20 mouse cellular contexts compared by ENCODE assay signal in the genomic region with DNA sequence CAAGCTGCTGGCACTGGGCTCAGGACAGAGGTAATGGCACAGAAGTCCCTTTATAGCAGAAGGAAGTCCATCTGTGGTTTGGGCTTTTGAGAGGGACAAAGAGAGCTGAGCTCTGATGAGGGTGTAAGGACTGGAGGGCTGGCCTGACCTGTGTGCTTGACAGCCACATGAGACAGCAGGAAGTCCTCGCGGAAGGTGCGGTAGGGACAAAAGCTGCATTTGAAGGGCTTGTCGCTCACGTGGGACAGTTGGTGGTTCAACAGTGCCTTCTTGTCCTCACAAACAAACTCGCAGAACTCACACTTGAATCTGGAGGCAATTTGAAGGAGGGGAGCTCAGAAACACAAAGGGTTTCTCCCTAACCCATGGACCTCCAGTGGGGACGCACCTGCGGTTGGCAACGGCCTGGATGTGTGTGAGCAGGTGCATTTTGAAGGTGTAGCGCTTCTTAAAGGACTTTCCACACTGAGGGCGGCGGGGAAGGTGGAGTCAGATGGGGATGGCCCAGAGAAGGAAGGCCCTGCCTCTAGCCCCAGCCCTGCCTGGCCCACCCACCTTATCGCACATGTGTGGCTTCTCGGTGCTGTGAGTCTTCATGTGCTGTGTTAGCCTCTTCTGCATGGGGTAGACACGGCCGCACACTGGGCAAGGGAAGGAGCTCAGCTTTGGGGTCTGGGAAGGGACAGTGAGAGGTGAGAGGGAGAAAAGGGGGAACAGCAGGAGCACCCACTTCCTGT. TPM values are rescaled to one million over a fixed set of nuclear protein-coding genes. Genes with fewer than 3 reads are reported as not detected.
DNase-seq lines count a peak whose midpoint lies in the region; ATAC-seq lines count a peak whose summit lies in the region.
"Had no signal": no experiment of that assay in that cellular context is flagged by ENCODE, and none has a peak within 500 bp of the region (broad histone marks: within the 10 kb centered on the region; RNA-seq: fewer than 3 reads in every experiment).

No protein-coding gene starts in this region.

- no peak for DNase-seq in heart, postnatal 14 days
- peak; percentile 53 for DNase-seq in CD4-positive helper T cell, adult 2 months (ENCODE audit: low read depth, low spot score)
- DNase-seq in T-cell, adult 2 months (ENCODE audit: low spot score) = peak; percentile 72
- peak; percentile 69 for DNase-seq in naive thymus-derived CD4-positive, alpha-beta T cell, adult 2 months (ENCODE audit: low read depth)
- DNase-seq in lung, postnatal 10 days = no peak
- DNase-seq in urinary bladder, adult 2 months (ENCODE audit: low spot score) = no peak
- no peak for DNase-seq in testis, postnatal 10 days (ENCODE audit: low spot score)
- DNase-seq: adrenal gland, postnatal 14 days; cerebellum, adult 11 months; kidney, adult 11 months; kidney, postnatal 10 days had no signal

- peak overlapping the region; percentile 27; the same call in 1 of the 2 replicates for H3K27ac ChIP-seq in heart, embryonic 15.5 days
- H3K27ac ChIP-seq: embryonic facial prominence, embryonic 15.5 days; gastrocnemius, adult 2 months; heart, embryonic 13.5 days; limb, embryonic 15.5 days; lung, embryonic 15.5 days; macrophage; midbrain, embryonic 13.5 days had no signal

- H3K9ac ChIP-seq in heart, embryonic 15.5 days = no peak overlapping the region
- H3K9ac ChIP-seq: embryonic facial prominence, embryonic 15.5 days; heart, embryonic 13.5 days; limb, embryonic 15.5 days; lung, embryonic 15.5 days; midbrain, embryonic 13.5 days had no signal

- WGBS in heart, embryonic 15.5 days = 87% methylated on average over 16 of the region's 16 CpGs

- H3K9me3 ChIP-seq in heart, embryonic 15.5 days (replicated peaks) = no peaks in the 10 kb centered on the region
- H3K9me3 ChIP-seq: embryonic facial prominence, embryonic 15.5 days; heart, embryonic 13.5 days; limb, embryonic 15.5 days; lung, embryonic 15.5 days; midbrain, embryonic 13.5 days had no signal

- intact Hi-C loops in heart, postnatal 14 days (cut with DNase I) = no loop called here

- ATAC-seq in heart, embryonic 15.5 days (replicated peaks; ENCODE audit: insufficient number of reproducible peaks, insufficient read depth, low FRiP score, low read depth) = no peak
- ATAC-seq: hindbrain, embryonic 16.5 days; midbrain, embryonic 13.5 days had no signal

- H3K4me2 ChIP-seq in heart, embryonic 15.5 days = no peak overlapping the region
- H3K4me2 ChIP-seq: embryonic facial prominence, embryonic 15.5 days; heart, embryonic 13.5 days; limb, embryonic 15.5 days; lung, embryonic 15.5 days; midbrain, embryonic 13.5 days had no signal

- peaks cover 93% of the 10 kb centered on the region for H3K36me3 ChIP-seq in heart, embryonic 15.5 days

- H3K4me3 ChIP-seq in heart, embryonic 15.5 days = no peak overlapping the region
- H3K4me3 ChIP-seq: embryonic facial prominence, embryonic 15.5 days; gastrocnemius, adult 2 months; heart, embryonic 13.5 days; limb, embryonic 15.5 days; lung, embryonic 15.5 days; midbrain, embryonic 13.5 days had no signal

- no peaks in the 10 kb centered on the region for H3K4me1 ChIP-seq in heart, embryonic 15.5 days (replicated peaks)
- H3K4me1 ChIP-seq: embryonic facial prominence, embryonic 15.5 days; heart, embryonic 13.5 days; limb, embryonic 15.5 days; lung, embryonic 15.5 days; midbrain, embryonic 13.5 days had no signal

- H3K27me3 ChIP-seq in heart, embryonic 15.5 days = no peaks in the 10 kb centered on the region
- H3K27me3 ChIP-seq: embryonic facial prominence, embryonic 15.5 days; heart, embryonic 13.5 days; limb, embryonic 15.5 days; lung, embryonic 15.5 days; midbrain, embryonic 13.5 days had no signal

RNA-seq across cellular contexts. Expression of gene Zfp335, which starts 11.7 kb away (rescaled TPM):
- polyA plus RNA-seq in heart, embryonic 15.5 days (2015; fragmentation: Nextera tagmentation; extraction: Ambion mirVana) = 5.9 and 10.9 TPM in 2 replicates
- 10 to 100 TPM; 10.7 to 10.8 TPM for total RNA-seq in heart, postnatal 14 days (2021)
- 15.6 and 16.3 TPM in 2 replicates for polyA plus RNA-seq in urinary bladder, adult 2 months (2012; rRNA removed)

RNA-seq across cellular contexts. Expression of gene Pcif1, which starts 20.8 kb away (rescaled TPM):
- 53.4 and 56.4 TPM in 2 replicates for polyA plus RNA-seq in heart, embryonic 15.5 days (2015; fragmentation: Nextera tagmentation; extraction: Ambion mirVana)
- total RNA-seq in heart, postnatal 14 days (2021) = 10 to 100 TPM; 33.0 to 33.6 TPM
- 27.8 and 29.4 TPM in 2 replicates for polyA plus RNA-seq in urinary bladder, adult 2 months (2012; rRNA removed)

RNA-seq across cellular contexts. Expression of gene Mmp9, which starts 40.7 kb away (rescaled TPM):
- polyA plus RNA-seq in heart, embryonic 15.5 days (2015; fragmentation: Nextera tagmentation; extraction: Ambion mirVana) = 0.81 and 4.5 TPM in 2 replicates
- under 1 TPM; 0.43 to 0.63 TPM for total RNA-seq in heart, postnatal 14 days (2021)
- polyA plus RNA-seq in urinary bladder, adult 2 months (2012; rRNA removed) = 13.0 and 13.5 TPM in 2 replicates

RNA-seq across cellular contexts. Expression of gene Pltp, which starts 42.4 kb away (rescaled TPM):
- polyA plus RNA-seq in heart, embryonic 15.5 days (2015; fragmentation: Nextera tagmentation; extraction: Ambion mirVana) = 14.0 and 71.8 TPM in 2 replicates
- total RNA-seq in heart, postnatal 14 days (2021) = 10 to 100 TPM; 43.7 to 58.5 TPM
- 247 and 252 TPM in 2 replicates for polyA plus RNA-seq in urinary bladder, adult 2 months (2012; rRNA removed)

Comparison
In these comparisons a context has a peak if more than half of its experiments do, and no peak if none do; other contexts are left out.
1. DNase-seq: peak in CD4-positive helper T cell, adult 2 months (single experiment), T-cell, adult 2 months (single experiment) and naive thymus-derived CD4-positive, alpha-beta T cell, adult 2 months (single experiment); none in heart, postnatal 14 days (0 of 2), lung, postnatal 10 days (single experiment), urinary bladder, adult 2 months (single experiment) and testis, postnatal 10 days (single experiment).